Mouse (Mus musculus) limb, embryonic 13.5 days (tissue): ENCODE measurements around the gene Bnip3. TPM values are rescaled to one million over a fixed set of nuclear protein-coding genes. Genes with fewer than 3 reads are reported as not detected.

ENCODE experiments used
- ATAC-seq: fragments of 200-750 bp; cut with Nextera tagmentation; 2 replicates; pipeline ENCODE4 v1.8.0; 2017; ENCODE audit warnings: low read depth, moderate number of reproducible peaks, moderate TSS enrichment; ENCODE audit not compliant: low FRiP score
- H3K27ac ChIP-seq: fragments of 300-500 bp; sonication (generic); 2 replicates; pipeline ENCODE4 v1.5.1; 2015; ENCODE audit warnings: inconsistent platforms, mild to moderate bottlenecking, moderate library complexity
- H3K27me3 ChIP-seq: fragments of 300-500 bp; sonication (generic); 2 replicates; pipeline ENCODE4 v1.6.1; 2015; ENCODE audit warnings: mild to moderate bottlenecking, inconsistent platforms
- H3K36me3 ChIP-seq: fragments of 300-500 bp; sonication (generic); 2 replicates; pipeline ENCODE4 v1.6.1; 2015; ENCODE audit warnings: inconsistent platforms, mild to moderate bottlenecking, moderate library complexity
- H3K4me1 ChIP-seq: fragments of 300-500 bp; sonication (generic); 2 replicates; pipeline ENCODE4 v1.6.1; 2015; ENCODE audit warnings: inconsistent platforms
- H3K4me2 ChIP-seq: fragments of 300-500 bp; sonication (generic); replicated peaks from 2 replicates; pipeline ENCODE4 v1.6.1; 2015; ENCODE audit warnings: inconsistent platforms, mild to moderate bottlenecking, moderate library complexity
- H3K4me3 ChIP-seq: fragments of 300-500 bp; sonication (generic); 2 replicates; pipeline ENCODE4 v1.5.1; 2015; ENCODE audit warnings: moderate library complexity, mild to moderate bottlenecking, inconsistent platforms
- H3K9ac ChIP-seq: fragments of 300-500 bp; sonication (generic); 2 replicates; pipeline ENCODE4 v1.6.1; 2015; ENCODE audit warnings: mild to moderate bottlenecking, inconsistent platforms
- H3K9me3 ChIP-seq: fragments of 300-500 bp; sonication (generic); 2 replicates; pipeline ENCODE4 v1.6.1; 2016; ENCODE audit warnings: inconsistent platforms
- WGBS: fragments of 180-500 bp; shearing (Covaris S2); methylation state at CpG from one replicate; pipeline ENCODE4 v1.1.7; 2015; 5-methylcytosine and 5-hydroxymethylcytosine counted together
- polyA plus RNA-seq: library from polyadenylated mRNA; unstranded; fragments of >200 nt; fragmentation: Nextera tagmentation; extraction: Ambion mirVana; gene quantifications from 2 replicates; pipeline ENCODE4 v1.2.1, GENCODE M21; 2015

Bnip3 gene
- polyA plus RNA-seq, 1 experiment from 2014 or later = 133 TPM

DNA sequence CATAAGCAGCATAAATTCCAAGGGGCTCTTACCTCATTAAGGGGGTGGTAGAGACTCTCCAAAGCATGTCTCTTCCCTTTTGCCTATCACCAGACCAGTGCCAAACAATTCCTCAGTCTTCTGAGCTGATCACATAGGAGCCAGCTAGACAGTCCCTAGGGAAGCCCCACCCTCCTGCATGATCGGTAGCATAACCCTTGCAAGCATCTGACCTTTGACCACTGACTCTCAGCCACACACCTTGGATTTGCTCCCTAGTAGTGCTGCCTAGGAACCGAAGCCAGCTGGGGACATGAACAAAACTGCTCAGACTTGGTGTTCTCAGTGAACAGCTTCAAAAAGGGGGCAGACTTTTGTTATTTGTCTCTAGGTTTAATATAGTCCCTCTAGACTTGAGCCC is 11.2 kb downstream of the Bnip3 start:
- ATAC-seq = no peak
- H3K9me3 ChIP-seq = no peaks in the 10 kb centered on the region
- H3K27ac ChIP-seq = no peak overlapping the region
- no peak overlapping the region for H3K4me2 ChIP-seq
- no peaks in the 10 kb centered on the region for H3K27me3 ChIP-seq
- H3K36me3 ChIP-seq = peaks cover 59% of the 10 kb centered on the region
- H3K9ac ChIP-seq = no peak overlapping the region
- 69% methylated on average over 2 of the region's 2 CpGs for WGBS
- no peak overlapping the region for H3K4me3 ChIP-seq
- H3K4me1 ChIP-seq = no peaks in the 10 kb centered on the region

DNA sequence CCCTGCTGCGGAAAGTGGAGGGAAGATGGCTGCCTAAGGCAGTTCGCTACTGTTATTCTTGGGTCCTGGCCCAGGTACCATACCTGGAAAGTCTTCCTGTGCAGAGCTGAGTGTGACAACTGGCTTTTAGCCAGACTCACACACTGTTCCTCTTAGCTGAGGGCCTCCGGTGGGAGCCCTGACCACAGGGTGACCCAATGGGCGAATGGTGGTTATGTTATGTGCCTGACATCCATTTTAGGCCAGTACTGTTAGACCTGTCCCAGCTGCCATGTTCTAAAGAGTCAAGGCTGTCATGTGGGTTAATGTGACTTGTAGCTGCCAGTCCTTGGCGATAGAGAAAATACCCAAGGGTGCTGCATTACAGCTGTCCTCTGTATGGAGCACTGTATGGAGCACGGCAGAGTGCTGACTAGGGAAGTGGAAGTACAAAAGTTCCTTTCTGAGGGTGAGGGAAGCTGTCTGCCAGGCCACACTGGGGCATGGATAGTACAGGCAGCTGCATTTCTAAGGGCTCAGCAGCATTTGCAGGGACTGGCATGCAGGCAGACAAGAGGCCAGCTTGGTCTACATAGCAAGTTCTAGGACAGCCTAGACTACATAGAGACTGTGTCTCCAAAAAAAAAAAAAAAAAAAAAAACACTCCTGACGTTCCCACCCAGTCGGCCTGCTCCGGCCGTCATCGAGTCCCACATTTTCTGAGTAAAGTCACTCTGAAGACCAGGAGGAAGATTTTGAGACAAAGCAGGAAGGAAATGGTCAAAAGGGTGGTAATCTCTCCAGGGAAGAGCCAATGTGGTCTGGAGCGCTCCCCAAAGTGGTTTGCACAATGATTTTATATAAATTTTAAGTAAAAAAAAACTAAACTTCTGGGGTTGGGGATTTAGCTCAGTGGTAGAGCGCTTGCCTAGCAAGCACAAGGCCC is 23.7 kb downstream of the Bnip3 start:
- WGBS = 81% methylated on average over 12 of the region's 13 CpGs
- ATAC-seq = peak; percentile 36; the same call in 1 of the 2 replicates
- H3K36me3 ChIP-seq = peaks cover 56% of the 10 kb centered on the region

DNA sequence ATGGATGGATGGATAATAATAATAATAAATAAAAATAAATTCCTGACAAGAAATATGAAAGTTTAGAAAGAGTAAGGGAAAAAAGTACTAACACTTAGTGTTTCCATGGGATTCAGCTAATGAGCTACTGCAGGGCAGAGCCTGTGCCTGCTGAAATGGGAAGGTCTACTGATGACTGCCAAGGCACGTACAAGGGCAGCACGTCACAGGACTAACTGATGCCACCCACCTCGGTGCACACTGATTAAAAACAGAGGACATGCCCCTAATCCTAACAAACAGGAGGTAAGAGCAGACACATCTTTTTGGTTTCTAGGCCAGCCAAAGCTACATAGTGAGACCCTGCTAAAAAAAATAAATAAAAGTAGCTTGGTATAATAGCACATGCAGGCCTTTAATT is 25.6 kb downstream of the Bnip3 start:
- Histone ChIP-seq H3K4me1 (no peaks in the 10 kb centered on the region), H3K4me3 (no peak overlapping the region), H3K9me3 (no peaks in the 10 kb centered on the region), H3K27me3 (no peaks in the 10 kb centered on the region), H3K4me2 (no peak overlapping the region), H3K36me3 (peaks cover 73% of the 10 kb centered on the region), H3K27ac (no peak overlapping the region), H3K9ac (no peak overlapping the region)
- 95% methylated on average over 3 of the region's 3 CpGs for WGBS
- ATAC-seq = no peak

More for the DNA sequence above, 23.7 kb downstream of the Bnip3 start:
- Histone ChIP-seq H3K4me3 (no peak overlapping the region), H3K4me2 (no peak overlapping the region), H3K9ac (no peak overlapping the region), H3K9me3 (no peaks in the 10 kb centered on the region), H3K4me1 (no peaks in the 10 kb centered on the region), H3K27ac (0 out of 2 replicates have a peak overlapping the region, but pooled peaks have one; percentile 22), H3K27me3 (no peaks in the 10 kb centered on the region)

DNA sequence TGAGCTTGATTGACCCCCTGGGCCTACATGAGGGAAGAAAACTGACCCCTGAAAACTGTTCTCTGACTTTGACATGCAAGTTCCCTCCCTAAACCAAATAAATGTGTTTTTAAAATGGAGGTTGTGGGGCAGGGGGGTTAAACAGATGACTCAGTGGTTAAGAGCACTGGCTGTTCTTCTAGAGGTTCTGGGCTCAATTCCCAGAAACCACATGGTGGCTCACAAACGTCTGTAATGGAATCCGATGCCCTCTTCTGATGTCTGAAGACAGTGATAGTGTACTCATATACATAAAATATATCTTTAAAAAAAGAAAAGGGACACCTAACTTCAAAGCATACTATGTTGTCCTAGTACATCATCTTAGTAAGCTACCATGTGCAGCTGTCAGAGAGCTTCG is 34.3 kb downstream of the Bnip3 start:
- 79% methylated on average over 3 of the region's 3 CpGs for WGBS
- Histone ChIP-seq H3K9me3 (no peaks in the 10 kb centered on the region), H3K4me3 (no peak overlapping the region), H3K27ac (no peak overlapping the region), H3K27me3 (no peaks in the 10 kb centered on the region), H3K4me2 (no peak overlapping the region), H3K4me1 (no peaks in the 10 kb centered on the region), H3K36me3 (peaks cover 94% of the 10 kb centered on the region), H3K9ac (no peak overlapping the region)
- ATAC-seq = no peak

GRCm38 (mm10) chr7:138872956-138873355 is 36.4 kb downstream of the Bnip3 start:
- Histone ChIP-seq H3K9me3 (no peaks in the 10 kb centered on the region), H3K27ac (no peak overlapping the region), H3K9ac (no peak overlapping the region), H3K4me3 (no peak overlapping the region), H3K4me1 (no peaks in the 10 kb centered on the region), H3K36me3 (peaks cover 87% of the 10 kb centered on the region), H3K27me3 (no peaks in the 10 kb centered on the region), H3K4me2 (no peak overlapping the region)
- ATAC-seq = no peak
- 92% methylated on average over 3 of the region's 3 CpGs for WGBS

GRCm38 (mm10) chr7:138868316-138868715 is 41.0 kb downstream of the Bnip3 start:
- no peak overlapping the region for H3K4me3 ChIP-seq
- no peak overlapping the region for H3K27ac ChIP-seq
- H3K9me3 ChIP-seq = no peaks in the 10 kb centered on the region
- no peak overlapping the region for H3K9ac ChIP-seq
- H3K4me1 ChIP-seq = peaks cover 10% of the 10 kb centered on the region
- 87% methylated on average over 4 of the region's 4 CpGs for WGBS
- no peak overlapping the region for H3K4me2 ChIP-seq
- no peaks in the 10 kb centered on the region for H3K27me3 ChIP-seq
- ATAC-seq = no peak
- peaks cover 45% of the 10 kb centered on the region for H3K36me3 ChIP-seq

GRCm38 (mm10) chr7:138867286-138867685 is 42.0 kb downstream of the Bnip3 start:
- 48% methylated on average over 6 of the region's 6 CpGs for WGBS
- peaks cover 18% of the 10 kb centered on the region for H3K4me1 ChIP-seq
- H3K9ac ChIP-seq = no peak overlapping the region
- peaks cover 35% of the 10 kb centered on the region for H3K36me3 ChIP-seq
- H3K27ac ChIP-seq = no peak overlapping the region
- no peaks in the 10 kb centered on the region for H3K27me3 ChIP-seq
- no peaks in the 10 kb centered on the region for H3K9me3 ChIP-seq
- no peak for ATAC-seq
- no peak overlapping the region for H3K4me2 ChIP-seq
- H3K4me3 ChIP-seq = no peak overlapping the region

DNA sequence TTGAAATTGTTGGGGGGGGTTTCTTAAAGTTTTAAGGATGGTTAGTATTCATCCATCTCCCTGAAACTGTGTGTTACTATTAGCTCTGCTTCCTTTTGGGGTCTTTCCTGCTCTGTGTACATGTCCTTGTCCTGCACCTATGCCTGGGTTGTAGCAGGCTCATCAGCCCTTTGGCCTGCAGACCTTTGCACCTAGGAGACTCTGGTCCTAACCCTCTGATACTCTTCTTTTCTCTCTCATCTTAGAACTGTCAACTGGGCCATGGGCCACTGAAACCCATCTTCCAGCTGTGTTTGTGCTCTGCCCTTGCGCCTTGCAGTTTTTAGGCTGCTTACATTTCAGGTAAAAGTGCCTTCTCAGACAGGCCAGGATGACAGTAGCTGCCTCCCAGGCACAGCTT is 44.5 kb downstream of the Bnip3 start:
- 94% methylated on average over 1 of the region's 1 CpGs for WGBS
- no peak overlapping the region for H3K9ac ChIP-seq
- H3K36me3 ChIP-seq = peaks cover 29% of the 10 kb centered on the region
- no peaks in the 10 kb centered on the region for H3K9me3 ChIP-seq
- no peak for ATAC-seq
- no peak overlapping the region for H3K4me3 ChIP-seq
- H3K27ac ChIP-seq = no peak overlapping the region
- no peak overlapping the region for H3K4me2 ChIP-seq
- H3K4me1 ChIP-seq = peaks cover 18% of the 10 kb centered on the region
- H3K27me3 ChIP-seq = no peaks in the 10 kb centered on the region

DNA sequence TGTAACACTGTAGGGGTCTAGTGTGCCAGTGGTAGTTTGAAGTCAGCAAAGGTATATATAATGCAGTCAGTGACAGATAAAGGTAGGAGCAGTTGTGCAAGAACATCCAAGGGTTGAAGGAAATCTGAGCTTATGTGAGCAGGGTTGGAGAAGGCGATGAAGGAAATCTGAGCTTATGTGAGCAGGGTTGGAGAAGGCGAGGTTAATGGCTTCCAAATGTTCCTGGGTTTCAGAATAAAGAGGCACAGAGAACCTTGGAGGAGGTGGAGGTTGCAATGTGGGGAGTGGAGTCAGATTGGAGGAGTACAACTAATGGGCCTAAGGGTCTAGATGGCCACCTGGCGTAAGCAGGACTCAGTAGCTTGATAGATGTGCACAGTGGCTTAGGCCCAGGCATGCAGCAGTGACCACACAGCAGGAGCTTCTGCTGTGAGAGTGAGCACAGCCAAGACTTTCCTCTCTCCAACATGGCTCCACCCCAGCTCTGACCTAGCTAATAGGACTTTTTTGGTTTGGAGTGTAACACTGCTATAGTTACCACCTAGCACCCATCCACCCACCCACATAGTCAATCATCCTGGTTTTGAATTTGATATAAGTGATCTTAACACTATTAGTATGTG is 45.3 kb downstream of the Bnip3 start:
- ATAC-seq = peak; percentile 36; the same call in 1 of the 2 replicates
- H3K27me3 ChIP-seq = no peaks in the 10 kb centered on the region
- H3K27ac ChIP-seq = peak overlapping the region; percentile 48; the same call in 1 of the 2 replicates
- peaks cover 18% of the 10 kb centered on the region for H3K4me1 ChIP-seq
- H3K4me3 ChIP-seq = no peak overlapping the region
- no peaks in the 10 kb centered on the region for H3K9me3 ChIP-seq
- H3K4me2 ChIP-seq = no peak overlapping the region
- peaks cover 25% of the 10 kb centered on the region for H3K36me3 ChIP-seq
- H3K9ac ChIP-seq = no peak overlapping the region
- WGBS = 22% methylated on average over 3 of the region's 3 CpGs

DNA sequence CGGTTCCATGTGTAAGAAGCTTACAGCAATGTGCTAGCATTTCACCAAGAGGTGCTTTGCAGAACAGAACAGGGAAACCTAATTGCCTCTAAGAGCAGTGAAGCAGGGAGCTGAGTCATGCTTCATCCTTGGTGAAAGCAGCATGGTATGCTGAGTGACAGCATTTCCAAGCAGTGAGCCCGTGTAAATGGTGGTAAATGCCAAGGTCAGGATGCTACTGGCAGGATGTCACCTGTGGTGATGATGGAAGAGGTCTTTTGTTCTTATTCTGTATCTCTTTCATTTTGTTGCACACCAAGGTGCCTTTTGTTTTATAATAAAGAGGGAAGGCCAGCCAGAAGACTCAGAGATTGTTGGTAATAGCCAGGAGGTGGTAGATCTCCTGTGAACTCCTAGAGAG is 52.6 kb downstream of the Bnip3 start:
- Histone ChIP-seq H3K4me1 (0 out of 2 replicates have a peak, but pooled peaks cover 9% of the 10 kb centered on the region), H3K4me3 (no peak overlapping the region), H3K27ac (no peak overlapping the region), H3K36me3 (peaks cover 55% of the 10 kb centered on the region), H3K9me3 (no peaks in the 10 kb centered on the region), H3K4me2 (no peak overlapping the region), H3K9ac (no peak overlapping the region), H3K27me3 (no peaks in the 10 kb centered on the region)
- ATAC-seq = no peak
- WGBS = 77% methylated on average over 2 of the region's 2 CpGs

GRCm38 (mm10) chr7:138854201-138854600 is 55.1 kb downstream of the Bnip3 start:
- Histone ChIP-seq H3K36me3 (peaks cover 56% of the 10 kb centered on the region), H3K9ac (no peak overlapping the region), H3K4me2 (no peak overlapping the region), H3K27me3 (no peaks in the 10 kb centered on the region), H3K9me3 (no peaks in the 10 kb centered on the region), H3K4me3 (no peak overlapping the region), H3K4me1 (peaks cover 9% of the 10 kb centered on the region; the same call in 1 of the 2 replicates), H3K27ac (no peak overlapping the region)
- WGBS = 89% methylated on average over 2 of the region's 2 CpGs
- ATAC-seq = no peak

DNA sequence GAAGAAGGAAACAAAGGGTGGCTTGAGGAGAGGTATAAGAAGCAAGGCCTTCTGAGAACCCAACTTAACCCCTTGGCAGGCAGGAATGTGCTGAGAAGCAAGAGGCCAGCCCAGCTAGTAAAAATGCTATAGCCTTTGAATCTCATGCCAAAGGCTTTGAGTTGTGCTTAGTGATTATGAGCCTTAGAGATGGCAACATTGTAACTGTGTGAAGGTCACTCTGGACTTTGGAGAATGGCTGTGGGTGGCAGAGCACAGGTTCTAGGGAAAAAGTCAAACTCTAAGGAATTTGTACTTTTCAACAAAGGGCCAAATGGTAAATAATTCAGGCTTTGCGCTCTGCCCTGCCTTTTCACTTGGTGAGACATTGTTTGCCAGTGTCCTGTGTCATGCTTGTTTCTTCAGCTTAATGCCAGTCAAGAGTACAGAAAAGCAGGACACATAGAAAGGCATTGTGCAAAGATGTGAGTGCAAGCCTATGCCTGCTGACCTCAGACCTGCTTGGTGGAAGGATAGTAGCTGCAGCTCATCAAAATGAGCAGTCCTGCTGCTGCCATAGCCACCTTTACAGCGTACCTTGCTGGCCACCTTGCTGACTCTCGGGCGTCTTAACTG is 55.8 kb downstream of the Bnip3 start:
- Histone ChIP-seq H3K4me3 (no peak overlapping the region), H3K27ac (no peak overlapping the region), H3K27me3 (no peaks in the 10 kb centered on the region), H3K36me3 (peaks cover 56% of the 10 kb centered on the region), H3K4me2 (no peak overlapping the region), H3K9me3 (no peaks in the 10 kb centered on the region), H3K4me1 (peaks cover 10% of the 10 kb centered on the region), H3K9ac (no peak overlapping the region)
- 98% methylated on average over 4 of the region's 4 CpGs for WGBS
- no peak for ATAC-seq
